Mouse (Mus musculus): Measurements from ENCODE around the gene Gucy2e. TPM values are rescaled to one million over a fixed set of nuclear protein-coding genes. Genes with fewer than 3 reads are reported as not detected.

Gene Gucy2e
- polyA plus RNA-seq, 1 experiment from 2014 or later, result not detected

GRCm38 (mm10) chr11:69211431-69211830 is 25.4 kb downstream of the Gucy2e start:
- TF ChIP-seq CTCF (IDR thresholded peaks at IDR 0.05; ENCODE audit: low read depth) (no peak), EP300 (IDR thresholded peaks at IDR 0.05; ENCODE audit: low read depth) (no peak)
- Histone ChIP-seq H3K27me3 (ENCODE audit: insufficient read depth, low read length) (no peaks in the 10 kb centered on the region), H3K4me2 (ENCODE audit: low read depth, low read length) (no peak overlapping the region), H3K36me3 (replicated peaks; ENCODE audit: insufficient read depth, low read length) (no peaks in the 10 kb centered on the region), H3K4me3 (ENCODE audit: low read depth, low read length) (no peak overlapping the region), H3K9me3 (ENCODE audit: low read length) (no peaks in the 10 kb centered on the region), H3K4me1 (ENCODE audit: insufficient read depth) (no peaks in the 10 kb centered on the region), H3K27ac (ENCODE audit: low read depth) (no peak overlapping the region), H3K9ac (replicated peaks) (no peak overlapping the region)
- 38% methylated on average over 2 of the region's 2 CpGs for whole genome bisulfite sequencing (ENCODE audit: insufficient replicate concordance)
- ATAC-seq, result no peak
- no peak for DNase-seq

GRCm38 (mm10) chr11:69202469-69203230 is 34.2 kb downstream of the Gucy2e start:
- H3K36me3 ChIP-seq (replicated peaks; ENCODE audit: insufficient read depth, low read length), result no peaks in the 10 kb centered on the region
- no peak overlapping the region for H3K4me3 ChIP-seq (ENCODE audit: low read depth, low read length)
- H3K27ac ChIP-seq (ENCODE audit: low read depth), result no peak overlapping the region
- TF ChIP-seq CTCF (IDR thresholded peaks at IDR 0.05; ENCODE audit: low read depth) (no peak), EP300 (IDR thresholded peaks at IDR 0.05; ENCODE audit: low read depth) (no peak)
- ATAC-seq (no peak), DNase-seq (no peak)
- H3K9ac ChIP-seq (replicated peaks), result no peak overlapping the region
- H3K9me3 ChIP-seq (ENCODE audit: low read length), result no peaks in the 10 kb centered on the region
- H3K27me3 ChIP-seq (ENCODE audit: insufficient read depth, low read length), result peaks cover 4% of the 10 kb centered on the region; the same call in 1 of the 2 replicates
- no peaks in the 10 kb centered on the region for H3K4me1 ChIP-seq (ENCODE audit: insufficient read depth)
- no peak overlapping the region for H3K4me2 ChIP-seq (ENCODE audit: low read depth, low read length)
- 36% methylated on average over 13 of the region's 13 CpGs for WGBS (ENCODE audit: insufficient replicate concordance)

DNA sequence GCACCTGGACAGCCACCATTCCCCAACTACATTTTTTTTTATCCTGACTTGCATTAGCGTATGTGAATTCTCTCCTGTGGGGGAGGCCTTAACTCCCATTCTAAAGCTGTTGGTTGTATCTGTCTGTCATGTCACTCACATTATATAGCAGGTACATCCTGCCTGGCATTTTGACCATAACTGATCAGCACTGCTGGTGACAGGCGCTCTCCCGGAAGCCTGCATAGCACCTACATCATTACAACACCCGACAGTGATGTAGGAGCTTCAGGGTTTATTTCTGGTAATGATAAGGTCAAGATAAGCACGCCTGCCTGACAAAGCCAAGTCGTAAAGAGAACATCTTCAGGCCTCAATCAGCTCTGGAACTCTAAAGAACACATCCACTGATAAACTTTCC is 36.6 kb downstream of the Gucy2e start:
- Histone ChIP-seq H3K36me3 (replicated peaks; ENCODE audit: insufficient read depth, low read length) (no peaks in the 10 kb centered on the region), H3K4me1 (ENCODE audit: insufficient read depth) (peaks cover 3% of the 10 kb centered on the region; the same call in 1 of the 2 replicates), H3K4me2 (ENCODE audit: low read depth, low read length) (no peak overlapping the region), H3K9ac (replicated peaks) (no peak overlapping the region), H3K27me3 (ENCODE audit: insufficient read depth, low read length) (peaks cover 23% of the 10 kb centered on the region), H3K27ac (ENCODE audit: low read depth) (no peak overlapping the region), H3K4me3 (ENCODE audit: low read depth, low read length) (no peak overlapping the region), H3K9me3 (ENCODE audit: low read length) (no peaks in the 10 kb centered on the region)
- WGBS (ENCODE audit: insufficient replicate concordance), result 39% methylated on average over 6 of the region's 6 CpGs
- ATAC-seq, result no peak
- TF ChIP-seq EP300 (IDR thresholded peaks at IDR 0.05; ENCODE audit: low read depth) (no peak), CTCF (IDR thresholded peaks at IDR 0.05; ENCODE audit: low read depth) (no peak)
- no peak for DNase-seq

DNA sequence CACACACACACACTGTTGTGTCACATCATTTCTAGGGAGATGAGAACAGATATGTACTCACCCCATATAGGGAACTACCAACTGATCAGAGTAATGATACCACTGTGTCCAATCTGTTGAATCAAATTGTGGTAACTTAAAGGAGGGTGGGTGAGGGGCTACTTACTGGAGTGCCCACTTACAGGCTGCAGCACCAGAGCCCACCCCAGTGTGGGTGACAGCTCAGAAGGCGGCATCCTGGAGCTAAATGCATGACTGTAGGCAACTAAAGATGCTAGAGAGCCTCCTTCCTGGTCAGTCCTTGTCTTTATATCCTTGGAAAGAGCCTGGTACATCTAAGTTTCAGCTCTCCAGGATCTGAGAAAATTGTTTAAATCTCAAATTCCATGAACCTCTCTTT is 37.6 kb downstream of the Gucy2e start:
- Histone ChIP-seq H3K9ac (replicated peaks) (no peak overlapping the region), H3K27me3 (ENCODE audit: insufficient read depth, low read length) (peaks cover 23% of the 10 kb centered on the region), H3K9me3 (ENCODE audit: low read length) (no peaks in the 10 kb centered on the region), H3K4me1 (ENCODE audit: insufficient read depth) (peaks cover 3% of the 10 kb centered on the region; the same call in 1 of the 2 replicates), H3K27ac (ENCODE audit: low read depth) (no peak overlapping the region), H3K4me2 (ENCODE audit: low read depth, low read length) (no peak overlapping the region), H3K36me3 (replicated peaks; ENCODE audit: insufficient read depth, low read length) (no peaks in the 10 kb centered on the region), H3K4me3 (ENCODE audit: low read depth, low read length) (no peak overlapping the region)
- no peak for ATAC-seq
- no peak for TF ChIP-seq CTCF (IDR thresholded peaks at IDR 0.05; ENCODE audit: low read depth)
- TF ChIP-seq EP300 (IDR thresholded peaks at IDR 0.05; ENCODE audit: low read depth), result no peak
- WGBS (ENCODE audit: insufficient replicate concordance), result 75% methylated on average over 1 of the region's 1 CpGs
- no peak for DNase-seq

- Histone ChIP-seq H3K36me3 (replicated peaks; ENCODE audit: insufficient read depth, low read length) (no peaks in the 10 kb centered on the region), H3K4me1 (ENCODE audit: insufficient read depth) (peaks cover 3% of the 10 kb centered on the region; the same call in 1 of the 2 replicates), H3K4me2 (ENCODE audit: low read depth, low read length) (peak within 1 kb of the TSS; percentile 29; the same call in 1 of the 2 replicates), H3K9me3 (ENCODE audit: low read length) (no peaks in the 10 kb centered on the region), H3K27me3 (ENCODE audit: insufficient read depth, low read length) (peaks cover 23% of the 10 kb centered on the region), H3K9ac (replicated peaks) (no peak within 1 kb of the TSS), H3K27ac (ENCODE audit: low read depth) (no peak within 1 kb of the TSS), H3K4me3 (ENCODE audit: low read depth, low read length) (no peak within 1 kb of the TSS)
- DNase-seq, result no peak
- TF ChIP-seq EP300 (IDR thresholded peaks at IDR 0.05; ENCODE audit: low read depth) (no peak), CTCF (IDR thresholded peaks at IDR 0.05; ENCODE audit: low read depth) (no peak)
- no peak for ATAC-seq
- WGBS (ENCODE audit: insufficient replicate concordance), result 31% methylated on average over 6 of the region's 6 CpGs
These were observed 39.1 kb downstream of the Gucy2e start, which contains the start of gene Alox8 for GRCm38 (mm10) chr11:69197743-69198142. TSS of gene Alox8 (minus strand) at chr11:69197843.

GRCm38 (mm10) chr11:69197194-69197593 is 39.6 kb downstream of the Gucy2e start:
- Histone ChIP-seq H3K9me3 (ENCODE audit: low read length) (no peaks in the 10 kb centered on the region), H3K4me1 (ENCODE audit: insufficient read depth) (peaks cover 3% of the 10 kb centered on the region; the same call in 1 of the 2 replicates), H3K4me3 (ENCODE audit: low read depth, low read length) (no peak overlapping the region), H3K36me3 (replicated peaks; ENCODE audit: insufficient read depth, low read length) (no peaks in the 10 kb centered on the region), H3K9ac (replicated peaks) (no peak overlapping the region), H3K27ac (ENCODE audit: low read depth) (no peak overlapping the region), H3K27me3 (ENCODE audit: insufficient read depth, low read length) (peaks cover 23% of the 10 kb centered on the region), H3K4me2 (ENCODE audit: low read depth, low read length) (peak overlapping the region; percentile 29; the same call in 1 of the 2 replicates)
- WGBS (ENCODE audit: insufficient replicate concordance), result under 1% methylated on average over 14 of the region's 14 CpGs
- DNase-seq, result no peak
- no peak for TF ChIP-seq EP300 (IDR thresholded peaks at IDR 0.05; ENCODE audit: low read depth)
- no peak for TF ChIP-seq CTCF (IDR thresholded peaks at IDR 0.05; ENCODE audit: low read depth)
- no peak for ATAC-seq

All from liver, postnatal 0 days (tissue).